Mouse (Mus musculus): ENCODE results near the gene Htra2.

GRCm38 (mm10) chr6:83020121-83020520 lies 35.0 kb downstream of the Htra2 start:
- no peak for TF ChIP-seq CTCF (IDR thresholded peaks at IDR 0.05; ENCODE audit: control insufficient read depth, insufficient read depth, insufficient read length)
- TF ChIP-seq MAX (IDR thresholded peaks at IDR 0.05): no peak
